Mouse (Mus musculus) neutrophil, adult 65 days (primary cell): ENCODE results near the gene Abca2. TPM values are rescaled to one million over a fixed set of nuclear protein-coding genes. Genes with fewer than 3 reads are reported as not detected.

Experiments used
- total RNA-seq: library from RNA; stranded (reverse); gene quantifications from 2 replicates; pipeline ENCODE4 v1.2.4, GENCODE M21; 2023

Gene Abca2
- 19.6 and 21.3 TPM in 2 replicates for total RNA-seq

DNA sequence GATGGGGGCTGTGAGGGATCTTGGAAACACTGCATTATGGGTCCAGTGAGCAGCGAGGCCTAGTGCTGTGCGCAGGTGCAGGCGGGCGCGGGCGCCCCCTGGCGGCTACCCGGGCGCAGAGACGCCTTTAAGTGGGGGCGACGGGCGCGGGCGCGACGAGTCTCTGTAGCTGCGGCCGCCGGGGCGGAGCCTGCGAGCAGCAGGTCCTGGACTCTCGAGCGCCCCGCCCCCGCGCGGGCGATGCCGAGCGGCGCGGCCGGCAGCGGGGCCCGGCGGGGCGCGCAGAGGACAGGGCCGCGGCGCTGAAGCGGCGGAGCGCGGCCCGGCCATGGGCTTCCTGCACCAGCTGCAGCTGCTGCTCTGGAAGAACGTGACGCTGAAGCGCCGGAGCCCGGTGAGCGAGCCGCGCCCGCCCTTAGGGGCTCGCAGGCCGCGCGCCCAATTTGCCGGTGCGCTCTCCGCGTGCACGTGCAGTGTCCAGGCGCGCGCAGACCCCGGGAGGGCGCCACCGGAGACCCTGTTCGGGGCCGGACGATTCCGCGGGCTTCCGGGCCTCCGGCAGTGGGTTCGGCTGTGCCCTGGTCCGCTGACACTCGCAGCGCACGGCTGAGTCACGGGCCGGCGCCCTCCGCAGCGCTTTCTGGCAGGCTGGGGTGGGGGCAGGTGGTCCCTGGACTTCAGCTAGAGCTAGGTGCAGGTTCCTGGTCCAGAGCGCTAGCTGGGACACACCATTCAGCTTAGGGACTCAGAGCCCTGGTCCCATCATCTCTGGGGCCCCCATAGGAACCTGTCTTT, at the start of gene Abca2:
Gene Abca2, plus strand, starts transcription at position 262 of the 795 bp plus-strand sequence.

DNA sequence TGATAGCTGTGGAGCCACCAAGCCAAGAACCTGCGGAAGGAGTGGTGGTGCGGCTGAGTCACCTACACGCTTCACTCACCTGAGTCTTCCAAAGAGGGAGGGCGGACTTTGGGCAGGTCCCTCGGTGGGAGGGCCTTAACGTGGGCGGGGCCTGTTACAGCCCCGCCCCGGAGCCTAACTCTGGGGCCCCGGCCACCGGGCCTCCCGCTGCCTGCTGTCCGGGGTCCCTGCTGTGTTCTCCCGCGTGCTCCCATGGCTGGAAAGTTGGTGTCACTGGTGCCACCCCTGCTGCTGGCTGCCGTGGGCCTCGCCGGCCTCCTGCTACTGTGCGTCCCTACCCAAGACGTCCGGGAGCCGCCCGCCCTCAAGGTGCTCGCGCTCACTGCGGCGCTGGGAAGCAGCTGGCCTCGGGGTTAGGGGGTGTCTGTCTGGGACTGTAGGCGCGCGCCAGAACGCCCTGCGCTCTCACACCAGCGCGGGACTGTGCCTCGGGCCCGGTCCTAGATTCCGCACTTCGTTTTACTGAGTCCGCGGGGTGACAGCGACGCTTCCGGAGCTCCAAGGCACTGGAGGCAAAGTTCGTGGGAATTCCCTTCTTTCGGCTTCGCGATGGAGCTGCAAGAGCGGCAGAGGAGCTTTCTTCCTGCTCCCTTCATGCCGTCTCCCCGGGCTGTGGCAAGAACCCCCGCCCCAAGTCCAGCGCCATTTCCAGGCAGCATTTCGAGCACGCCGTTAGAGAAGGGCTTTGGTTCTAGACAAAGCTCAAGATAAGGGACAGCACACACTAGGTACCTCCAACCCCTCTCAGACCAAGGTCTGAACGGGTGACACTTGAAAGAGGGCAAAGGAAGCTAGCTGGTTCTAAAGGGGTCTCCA, 32.5 kb upstream of the Abca2 start, which contains the start of gene Entpd2:
Gene Entpd2, plus strand, starts transcription at position 154 of the 876 bp plus-strand sequence.

DNA sequence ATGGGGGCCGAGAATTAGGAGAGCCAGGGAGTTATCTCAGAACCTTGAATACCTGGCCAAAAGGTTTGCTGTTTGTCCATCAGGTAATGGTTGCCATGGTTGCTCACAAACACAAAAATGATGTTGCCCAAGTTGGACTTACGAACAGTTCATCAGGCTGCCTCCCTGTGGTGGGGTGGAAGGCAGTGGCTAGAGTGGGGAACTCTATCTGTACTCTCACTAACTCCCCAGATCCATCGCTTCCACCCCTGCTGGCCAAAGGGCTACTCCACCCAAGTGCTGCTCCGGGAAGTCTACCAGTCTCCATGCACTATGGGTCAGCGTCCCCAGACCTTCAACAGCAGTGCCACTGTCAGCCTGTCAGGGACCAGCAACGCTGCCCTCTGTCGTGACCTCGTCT, 29.5 kb upstream of the Abca2 start, which contains the start of gene Npdc1:
Gene Npdc1, plus strand, starts transcription at position 301 of the 400 bp plus-strand sequence.

DNA sequence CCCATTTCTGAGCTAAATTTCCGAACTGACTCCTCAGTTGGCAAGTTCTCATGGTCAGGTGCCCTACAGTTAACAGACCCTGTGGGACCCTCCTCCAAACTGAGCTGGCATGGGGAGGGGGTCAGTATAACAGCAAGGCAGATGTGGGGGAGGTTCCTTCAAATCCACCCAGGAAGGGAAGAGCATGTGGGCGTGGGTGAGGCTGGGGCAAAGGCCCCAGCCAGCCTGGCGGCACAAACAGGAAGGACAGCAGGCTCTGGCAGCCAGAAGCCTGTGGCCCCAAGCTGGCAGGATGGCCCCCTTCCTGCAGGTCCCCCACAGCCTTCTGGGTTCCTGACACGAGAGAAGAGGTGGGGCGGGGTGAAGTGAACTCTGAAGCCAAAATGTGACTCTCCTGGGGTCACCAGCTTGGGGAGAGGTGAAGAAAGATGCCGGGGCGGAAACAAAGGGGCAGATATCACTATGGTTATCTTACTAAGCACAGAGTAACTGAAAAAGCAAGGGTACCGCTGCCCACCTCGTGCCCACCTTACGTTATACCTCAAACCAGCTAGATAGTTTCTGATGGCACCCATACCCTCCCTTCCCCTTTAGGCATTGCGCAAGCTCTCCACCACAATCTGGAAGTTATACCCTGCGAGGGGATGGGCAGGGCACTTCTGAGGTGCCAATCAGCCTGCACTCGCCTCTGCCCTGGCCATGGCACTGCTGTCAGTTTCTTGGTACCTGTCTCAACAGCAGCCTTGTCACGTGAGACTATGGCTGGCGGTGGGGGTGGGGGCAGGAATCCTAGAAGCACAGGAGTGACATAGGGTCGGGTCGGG, 5.7 kb upstream of the Abca2 start, which contains the start of gene Fut7:
Gene Fut7, plus strand, starts transcription at position 681 of the 824 bp plus-strand sequence.

DNA sequence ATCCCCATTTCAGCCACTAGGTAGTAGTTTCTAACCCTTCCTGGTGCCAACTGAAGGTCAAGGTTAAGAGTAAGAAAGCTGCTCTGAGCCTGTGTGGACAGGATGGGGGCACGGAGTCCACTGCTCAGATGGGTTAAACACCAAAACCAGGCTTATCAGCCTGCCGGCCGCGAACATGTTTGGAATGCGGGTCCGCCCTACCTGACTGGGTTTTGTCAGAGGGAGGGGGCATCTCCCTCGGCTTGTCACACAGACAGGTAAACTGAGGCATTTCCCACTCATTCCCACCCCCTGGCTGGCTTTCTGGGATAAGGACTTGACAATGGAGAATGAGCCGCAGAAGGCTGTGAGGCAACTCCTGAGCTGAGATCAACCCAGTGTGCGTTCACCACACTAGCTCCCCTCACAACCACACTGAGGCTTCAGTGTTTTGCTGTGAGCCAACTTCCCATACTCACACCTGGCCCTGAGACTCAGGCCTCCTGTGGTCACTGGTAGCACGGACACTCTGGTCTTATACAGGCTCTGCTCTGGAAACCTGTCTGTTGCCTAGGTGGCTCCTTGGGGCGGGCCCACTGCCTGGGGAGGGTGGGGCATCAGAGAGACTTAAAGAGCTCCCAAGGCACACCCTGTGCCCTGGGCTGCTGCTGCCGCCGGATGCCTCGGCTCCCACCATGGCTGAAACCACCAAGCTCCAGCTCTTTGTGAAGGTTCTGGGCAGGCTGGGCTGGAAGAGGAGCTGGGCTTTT, 27.9 kb downstream of the Abca2 start, which contains the start of gene Clic3:
Gene Clic3, plus strand, starts transcription at position 634 of the 749 bp plus-strand sequence.

DNA sequence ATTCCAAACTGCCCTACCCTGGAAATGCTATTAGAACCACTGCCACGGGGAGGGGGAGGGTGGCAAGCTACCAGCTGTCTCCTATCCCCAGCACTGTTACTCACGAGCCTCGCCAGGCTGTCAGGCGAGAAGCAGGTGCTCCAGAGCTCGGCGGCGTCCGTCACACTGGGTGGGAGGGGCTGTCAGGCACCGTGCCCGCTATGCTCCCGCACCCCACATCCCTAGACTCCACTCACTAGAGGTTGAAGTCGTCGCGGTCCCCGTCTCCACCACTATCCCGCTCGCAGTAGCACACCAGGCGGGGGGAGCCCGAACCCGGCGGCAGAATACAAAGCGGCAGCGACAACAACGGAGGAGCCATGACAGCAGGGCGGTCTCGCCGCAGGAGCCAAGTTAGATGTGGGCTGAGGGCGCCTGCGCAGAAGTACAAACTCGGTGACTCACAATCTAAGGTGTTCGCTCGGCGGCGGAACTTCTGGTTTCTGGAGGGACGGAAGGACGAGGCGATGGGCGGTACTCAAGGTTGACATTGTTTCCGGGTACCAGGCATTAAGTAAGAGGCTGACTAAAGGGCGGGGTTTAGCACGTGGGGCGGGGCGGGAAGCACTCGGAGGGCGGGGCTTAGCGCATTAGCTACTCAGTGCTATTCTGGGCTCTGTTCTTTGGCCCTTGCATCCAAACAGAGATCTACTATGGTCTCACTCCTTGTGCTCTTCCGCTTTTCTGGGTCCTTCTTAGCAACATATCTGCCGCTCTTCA, 32.2 kb downstream of the Abca2 start, which contains the start of gene Paxx:
Gene Paxx, minus strand, starts transcription at position 544 of the 759 bp plus-strand sequence.

DNA sequence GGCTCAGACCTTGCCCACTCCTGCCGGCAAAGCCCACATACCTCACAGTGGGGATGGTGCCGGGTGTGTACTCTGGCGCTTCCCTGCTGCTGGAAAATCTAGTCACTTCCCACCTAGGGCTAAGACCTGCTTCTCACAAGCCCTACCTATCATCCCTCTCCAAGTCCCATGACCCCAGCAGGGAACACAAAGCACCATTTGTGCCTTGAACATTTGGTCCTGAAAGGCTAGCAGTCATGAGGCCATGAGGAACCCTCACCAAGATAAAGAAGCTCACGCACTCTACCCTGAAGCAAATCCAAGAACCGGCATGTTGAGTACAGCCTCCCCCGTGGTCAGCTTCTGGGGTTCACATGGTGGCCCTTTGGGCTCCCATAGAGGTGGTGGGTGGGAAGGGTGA, 41.5 kb downstream of the Abca2 start, which contains the start of gene Ptgds:
Gene Ptgds, minus strand, starts transcription at position 78 of the 400 bp plus-strand sequence.

DNA sequence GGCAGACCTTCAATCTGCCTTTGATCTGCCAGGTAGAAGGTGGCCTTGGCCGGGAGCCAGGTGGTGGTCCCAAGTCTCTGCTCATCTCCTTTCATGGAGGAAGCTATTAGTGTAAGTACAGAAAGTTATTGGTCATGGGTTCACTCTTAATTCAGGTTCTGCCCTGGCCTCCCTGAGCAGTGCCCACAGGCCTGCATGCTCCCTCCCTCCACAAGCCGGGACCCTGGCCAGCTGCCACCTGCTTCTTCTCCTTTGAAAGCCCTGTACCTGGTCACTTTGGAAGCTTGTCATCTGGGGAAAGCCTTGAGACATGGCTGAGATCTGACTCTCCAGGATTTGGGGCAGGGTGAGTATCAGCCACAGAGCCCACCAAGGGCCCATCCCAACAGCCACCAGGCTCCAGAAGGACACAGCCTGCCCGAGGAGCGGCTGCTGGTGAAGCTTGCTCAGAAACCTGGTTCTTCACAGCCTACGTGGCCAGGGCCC, 65.0 kb downstream of the Abca2 start, which contains the start of gene Lcn12:
Gene Lcn12, minus strand, starts transcription at position 436 of the 486 bp plus-strand sequence.

Other genes with a start within 250 kb of the Abca2 start
- gene Nrarp, start 247.9 kb upstream of the Abca2 start, total RNA-seq, result 0.47 and 0.79 TPM in 2 replicates
- 33.2 and 33.9 TPM in 2 replicates for gene Tor4a, start 231.8 kb upstream of the Abca2 start, total RNA-seq
- 40.8 and 59.3 TPM in 2 replicates for gene Nelfb, start 217.2 kb upstream of the Abca2 start, total RNA-seq
- not detected in 2 replicates for gene Stpg3, start 214.1 kb upstream of the Abca2 start, total RNA-seq
- gene Fam166a, start 210.0 kb upstream of the Abca2 start, total RNA-seq, result not detected in 2 replicates
- gene Tubb4b, start 204.0 kb upstream of the Abca2 start, total RNA-seq, result 227 and 252 TPM in 2 replicates
- gene Slc34a3, start 194.3 kb upstream of the Abca2 start, total RNA-seq, result not detected in 2 replicates
- gene Rnf224, start 191.9 kb upstream of the Abca2 start, total RNA-seq, result not detected in 2 replicates
- 0.57 TPM in 1 of 2 replicates, not detected in the other for gene Rnf208, start 186.4 kb upstream of the Abca2 start, total RNA-seq
- gene Cysrt1, start 186.3 kb upstream of the Abca2 start, total RNA-seq, result not detected in 2 replicates
- 3.1 and 5.6 TPM in 2 replicates for gene AL732309.1, start 181.8 kb upstream of the Abca2 start, total RNA-seq
- gene Tmem203, start 173.3 kb upstream of the Abca2 start, total RNA-seq, result 18.5 and 30.7 TPM in 2 replicates
- gene Tprn, start 166.1 kb upstream of the Abca2 start, total RNA-seq, result 7.5 and 9.1 TPM in 2 replicates
- 52.4 and 52.7 TPM in 2 replicates for gene Ssna1, start 156.3 kb upstream of the Abca2 start, total RNA-seq
- gene Anapc2, start 156.2 kb upstream of the Abca2 start, total RNA-seq, result 71.6 and 79.3 TPM in 2 replicates
- gene Tmem210, start 140.6 kb upstream of the Abca2 start, total RNA-seq, result not detected in 2 replicates
- not detected in 2 replicates for gene Lrrc26, start 138.8 kb upstream of the Abca2 start, total RNA-seq
- not detected in 2 replicates for gene Grin1, start 109.5 kb upstream of the Abca2 start, total RNA-seq
- gene Man1b1, start 96.4 kb upstream of the Abca2 start, total RNA-seq, result 30.4 and 42.8 TPM in 2 replicates
- 13.5 and 19.6 TPM in 2 replicates for gene Dpp7, start 72.3 kb upstream of the Abca2 start, total RNA-seq
- 24.2 and 29.5 TPM in 2 replicates for gene Uap1l1, start 63.0 kb upstream of the Abca2 start, total RNA-seq
- gene Sapcd2, start 56.4 kb upstream of the Abca2 start, total RNA-seq, result 8.6 and 10.6 TPM in 2 replicates
- not detected in 2 replicates for gene Entpd2, start 32.8 kb upstream of the Abca2 start, total RNA-seq
- gene Npdc1, start 29.4 kb upstream of the Abca2 start, total RNA-seq, result not detected in 2 replicates
- 10.7 and 13.7 TPM in 2 replicates for gene Fut7, start 5.4 kb upstream of the Abca2 start, total RNA-seq
- gene Clic3, start 28.1 kb downstream of the Abca2 start, total RNA-seq, result not detected in 2 replicates
- 43.8 and 56.9 TPM in 2 replicates for gene Paxx, start 32.4 kb downstream of the Abca2 start, total RNA-seq
- gene Ptgds, start 41.3 kb downstream of the Abca2 start, total RNA-seq, result not detected in 2 replicates
- gene Lcn12, start 65.2 kb downstream of the Abca2 start, total RNA-seq, result not detected in 2 replicates
- gene Fbxw5, start 72.0 kb downstream of the Abca2 start, total RNA-seq, result 25.8 and 26.4 TPM in 2 replicates
- gene C8g, start 73.0 kb downstream of the Abca2 start, total RNA-seq, result 1.2 TPM in 1 of 2 replicates, not detected in the other
- gene Traf2, start 118.2 kb downstream of the Abca2 start, total RNA-seq, result 20.3 and 26.7 TPM in 2 replicates
- gene Edf1, start 129.1 kb downstream of the Abca2 start, total RNA-seq, result 56.8 and 74.8 TPM in 2 replicates
- 0.11 and 0.13 TPM in 2 replicates for gene Mamdc4, start 146.1 kb downstream of the Abca2 start, total RNA-seq
- 5.6 and 6.0 TPM in 2 replicates for gene Phpt1, start 146.5 kb downstream of the Abca2 start, total RNA-seq
- 1.6 TPM in 1 of 2 replicates, not detected in the other for gene Ajm1, start 153.1 kb downstream of the Abca2 start, total RNA-seq
- gene Rabl6, start 179.8 kb downstream of the Abca2 start, total RNA-seq, result 38.3 and 38.7 TPM in 2 replicates
- not detected in 2 replicates for gene Ccdc183, start 189.0 kb downstream of the Abca2 start, total RNA-seq
- 1.6 and 3.9 TPM in 2 replicates for gene Tmem141, start 193.3 kb downstream of the Abca2 start, total RNA-seq
- 0.29 TPM in 1 of 2 replicates, not detected in the other for gene Fcna, start 199.3 kb downstream of the Abca2 start, total RNA-seq
- not detected in 2 replicates for gene Lcn8, start 224.4 kb downstream of the Abca2 start, total RNA-seq
- gene Lcn5, start 229.2 kb downstream of the Abca2 start, total RNA-seq, result not detected in 2 replicates
- gene Lcn6, start 248.1 kb downstream of the Abca2 start, total RNA-seq, result not detected in 2 replicates